In genomic region chr3:131251601-131252000, GRCm38 (mm10) we compare ENCODE assay signal across 13 mouse cellular contexts.
"Had no signal": no experiment of that assay in that cellular context is flagged by ENCODE, and none has a peak within 500 bp of the region (broad histone marks: within the 10 kb centered on the region; RNA-seq: fewer than 3 reads in every experiment).

No protein-coding gene starts in this region.

- H3K36me3 ChIP-seq: midbrain, embryonic 13.5 days had no signal

- H3K9ac ChIP-seq: limb, embryonic 12.5 days; liver, embryonic 13.5 days; liver, postnatal 0 days; lung, embryonic 15.5 days; midbrain, embryonic 13.5 days had no signal

- H3K27ac ChIP-seq: layer of hippocampus, adult 2 months; limb, embryonic 12.5 days; liver, embryonic 13.5 days; lung, embryonic 15.5 days; midbrain, embryonic 13.5 days had no signal

- ATAC-seq: liver, postnatal 0 days; midbrain, embryonic 13.5 days had no signal

- H3K4me2 ChIP-seq: limb, embryonic 12.5 days; liver, embryonic 13.5 days; lung, embryonic 15.5 days; midbrain, embryonic 13.5 days had no signal

- H3K9me3 ChIP-seq: lung, embryonic 15.5 days; midbrain, embryonic 13.5 days had no signal

- DNase-seq: kidney, postnatal 10 days; kidney, postnatal 4 days; liver; liver, embryonic 13.5 days; liver, postnatal 0 days; lung, postnatal 14 days; right cerebral cortex, postnatal 14 days; thymus, adult 18-20 months; thymus, postnatal 14 days had no signal

- H3K4me1 ChIP-seq: lung, embryonic 15.5 days; midbrain, embryonic 13.5 days had no signal

- H3K27me3 ChIP-seq: limb, embryonic 12.5 days; liver, embryonic 13.5 days; lung, embryonic 15.5 days; midbrain, embryonic 13.5 days had no signal

- H3K4me3 ChIP-seq: layer of hippocampus, adult 2 months; limb, embryonic 12.5 days; liver, embryonic 13.5 days; lung, embryonic 15.5 days; midbrain, embryonic 13.5 days had no signal
